Mouse (Mus musculus) embryonic facial prominence, embryonic 13.5 days (tissue): Measurements from ENCODE around the gene Exoc3l4. TPM values are rescaled to one million over a fixed set of nuclear protein-coding genes. Genes with fewer than 3 reads are reported as not detected.

ENCODE experiments used
- ATAC-seq: fragments of 200-750 bp; cut with Nextera tagmentation; 2 replicates; pipeline ENCODE4 v1.8.0; 2017; ENCODE audit warnings: low read depth; ENCODE audit not compliant: insufficient number of reproducible peaks, insufficient read depth, low FRiP score, low TSS enrichment
- H3K27ac ChIP-seq: fragments of 300-500 bp; sonication (generic); 2 replicates; pipeline ENCODE4 v1.5.1; 2015; ENCODE audit warnings: moderate library complexity, mild to moderate bottlenecking, inconsistent platforms
- H3K27me3 ChIP-seq: fragments of 300-500 bp; sonication (generic); 2 replicates; pipeline ENCODE4 v1.6.1; 2015; ENCODE audit warnings: mild to moderate bottlenecking, inconsistent platforms
- H3K36me3 ChIP-seq: fragments of 300-500 bp; sonication (generic); 2 replicates; pipeline ENCODE4 v1.6.1; 2015; ENCODE audit warnings: mild to moderate bottlenecking, inconsistent platforms
- H3K4me1 ChIP-seq: fragments of 300-500 bp; sonication (generic); 2 replicates; pipeline ENCODE4 v1.6.1; 2015; ENCODE audit warnings: inconsistent platforms
- H3K4me2 ChIP-seq: fragments of 300-500 bp; sonication (generic); 2 replicates; pipeline ENCODE4 v1.6.1; 2015; ENCODE audit warnings: moderate library complexity, mild to moderate bottlenecking, inconsistent platforms
- H3K4me3 ChIP-seq: fragments of 300-500 bp; sonication (generic); 2 replicates; pipeline ENCODE4 v1.5.1; 2015; ENCODE audit warnings: mild to moderate bottlenecking, inconsistent platforms
- H3K9ac ChIP-seq: fragments of 300-500 bp; sonication (generic); 2 replicates; pipeline ENCODE4 v1.6.1; 2015; ENCODE audit warnings: mild to moderate bottlenecking, inconsistent platforms
- H3K9me3 ChIP-seq: fragments of 300-500 bp; sonication (generic); 2 replicates; pipeline ENCODE4 v1.6.1; 2016; ENCODE audit warnings: inconsistent platforms
- WGBS: fragments of 180-500 bp; shearing (Covaris S2); methylation state at CpG from one replicate; pipeline ENCODE4 v1.1.7; 2015; ENCODE audit warnings: mixed read lengths; 5-methylcytosine and 5-hydroxymethylcytosine counted together
- polyA plus RNA-seq: library from polyadenylated mRNA; unstranded; fragments of >200 nt; fragmentation: Nextera tagmentation; extraction: Ambion mirVana; gene quantifications from 2 replicates; pipeline ENCODE4 v1.2.1, GENCODE M21; 2015

Exoc3l4 gene
- polyA plus RNA-seq, 1 experiment from 2014 or later, result 12.7 TPM

DNA sequence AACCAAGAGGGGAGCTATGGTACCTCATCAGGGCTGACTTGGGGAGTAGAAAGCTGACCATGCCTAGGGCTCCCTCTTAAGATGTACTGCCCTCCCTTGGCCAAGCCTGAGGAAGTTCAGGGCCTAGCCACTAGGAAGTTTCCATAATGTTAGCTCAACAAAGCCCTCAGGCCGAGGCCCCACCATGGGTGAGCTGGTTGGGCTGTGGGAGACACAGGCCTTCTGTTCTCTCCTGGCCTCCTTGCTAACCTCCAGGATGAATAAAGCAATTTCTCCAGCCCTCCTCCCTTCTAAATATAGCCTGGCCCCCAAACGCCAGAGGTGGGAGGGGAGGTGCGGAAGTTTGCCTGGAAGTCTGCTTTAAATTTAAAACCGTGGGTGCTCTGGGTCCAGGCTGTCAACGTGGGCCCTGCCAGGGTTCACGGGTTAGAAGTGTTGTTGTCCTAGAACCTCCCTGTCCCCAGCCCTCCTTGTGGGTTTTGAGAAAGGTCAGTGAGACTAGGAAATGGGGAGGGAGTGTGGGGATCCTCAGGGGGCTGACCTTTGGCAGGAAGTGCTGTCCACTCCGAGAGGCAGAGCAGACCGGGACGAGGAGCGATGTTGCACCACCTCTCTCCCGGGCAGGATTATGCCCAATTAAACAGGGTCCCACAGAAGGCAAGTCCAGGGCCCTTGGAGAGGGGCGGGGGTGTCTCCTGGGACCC, 4.1 kb upstream of the Exoc3l4 start:
- Histone ChIP-seq H3K4me2 (peak overlapping the region; percentile 59), H3K27me3 (peaks cover 29% of the 10 kb centered on the region)
- 13% methylated on average over 12 of the region's 12 CpGs for WGBS

DNA sequence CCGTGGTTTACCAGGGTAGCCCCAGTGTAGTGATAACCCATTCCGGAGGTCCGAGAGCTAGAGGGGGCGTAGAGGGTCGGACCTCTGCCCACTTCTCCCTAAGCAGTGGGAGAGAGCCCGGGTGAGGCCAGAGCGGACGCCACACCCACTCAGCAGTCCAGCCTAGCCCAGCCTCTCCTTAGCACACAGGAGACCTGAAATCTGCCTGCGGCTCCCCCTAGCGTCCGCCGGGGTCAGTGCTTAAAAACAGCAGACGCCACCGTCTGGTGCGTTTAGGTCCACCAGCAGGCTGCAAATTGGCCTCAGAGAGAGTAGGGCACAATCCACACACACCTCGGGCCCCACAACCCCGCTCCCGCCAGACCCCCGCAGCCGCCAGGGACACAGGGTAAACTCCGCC, 3.5 kb upstream of the Exoc3l4 start:
- H3K9ac ChIP-seq, result peak overlapping the region; percentile 59
- H3K36me3 ChIP-seq, result no peaks in the 10 kb centered on the region
- ATAC-seq, result peak; percentile 66
- no peaks in the 10 kb centered on the region for H3K9me3 ChIP-seq
- peaks cover 23% of the 10 kb centered on the region for H3K27me3 ChIP-seq
- 2% methylated on average over 21 of the region's 21 CpGs for WGBS
- H3K4me2 ChIP-seq, result peak overlapping the region; percentile 59
- H3K27ac ChIP-seq, result peak overlapping the region; percentile 63
- peaks cover 51% of the 10 kb centered on the region for H3K4me1 ChIP-seq
- peak overlapping the region; percentile 41 for H3K4me3 ChIP-seq

More for the DNA sequence above, 4.1 kb upstream of the Exoc3l4 start:
- peaks cover 46% of the 10 kb centered on the region for H3K4me1 ChIP-seq
- peak overlapping the region; percentile 59 for H3K9ac ChIP-seq
- peak; percentile 22; the same call in 1 of the 2 replicates for ATAC-seq
- H3K4me3 ChIP-seq, result peak overlapping the region; percentile 41
- peak overlapping the region; percentile 63 for H3K27ac ChIP-seq
- H3K9me3 ChIP-seq, result no peaks in the 10 kb centered on the region
- H3K36me3 ChIP-seq, result no peaks in the 10 kb centered on the region

- Histone ChIP-seq H3K9ac (no peak overlapping the region), H3K4me1 (peaks cover 70% of the 10 kb centered on the region), H3K9me3 (no peaks in the 10 kb centered on the region), H3K4me3 (no peak overlapping the region), H3K27me3 (peaks cover 56% of the 10 kb centered on the region), H3K27ac (no peak overlapping the region), H3K36me3 (no peaks in the 10 kb centered on the region), H3K4me2 (no peak overlapping the region)
- whole genome bisulfite sequencing, result 77% methylated on average over 5 of the region's 5 CpGs
- no peak for ATAC-seq
Measured at GRCm38 (mm10) chr12:111419918-111420317, 3.1 kb downstream of the Exoc3l4 start.

DNA sequence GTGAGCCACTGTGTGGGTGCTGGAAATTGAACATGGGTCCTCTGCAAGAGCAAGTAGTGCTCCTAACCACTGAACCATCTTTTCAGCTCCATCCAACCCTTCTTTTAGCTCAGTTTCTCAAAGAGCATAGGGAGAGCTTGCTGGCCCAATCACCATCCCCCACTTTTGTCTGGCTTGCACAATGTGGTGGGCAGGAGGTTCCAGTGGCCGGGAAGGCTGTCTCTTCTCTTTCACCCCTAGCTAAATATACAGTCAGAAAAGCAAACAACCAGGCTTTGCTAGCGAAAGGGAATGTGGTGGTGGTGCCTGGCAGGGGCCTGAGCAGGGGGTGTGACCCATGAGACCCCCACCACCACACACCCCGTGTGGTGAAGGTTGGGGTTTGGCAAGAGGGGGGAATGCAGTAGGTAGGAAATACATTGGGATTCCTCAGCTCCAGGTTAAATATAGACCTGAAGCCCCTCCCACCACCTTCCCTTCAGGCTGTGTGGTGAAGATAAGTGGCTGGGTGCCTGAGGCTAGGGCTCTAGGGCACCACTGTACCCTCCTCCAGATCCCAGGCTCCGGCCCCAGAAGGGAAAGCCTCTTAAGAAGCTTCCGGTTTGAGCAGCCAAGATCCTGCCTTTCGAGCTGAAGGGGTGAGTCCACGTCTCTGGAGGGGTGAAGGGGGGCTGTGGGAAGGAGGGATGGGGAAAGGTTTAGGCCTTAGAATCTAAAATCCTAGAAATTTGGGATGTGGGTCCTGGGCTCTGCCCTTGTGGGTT, 4.3 kb downstream of the Exoc3l4 start:
- no peaks in the 10 kb centered on the region for H3K9me3 ChIP-seq
- H3K36me3 ChIP-seq, result no peaks in the 10 kb centered on the region
- peaks cover 66% of the 10 kb centered on the region for H3K27me3 ChIP-seq
- peak overlapping the region; percentile 7; the same call in 1 of the 2 replicates for H3K27ac ChIP-seq
- H3K4me1 ChIP-seq, result peaks cover 81% of the 10 kb centered on the region
- H3K4me3 ChIP-seq, result no peak overlapping the region
- ATAC-seq, result no peak
- 43% methylated on average over 7 of the region's 7 CpGs for WGBS
- H3K4me2 ChIP-seq, result no peak overlapping the region; the same call in 1 of the 2 replicates
- no peak overlapping the region for H3K9ac ChIP-seq

DNA sequence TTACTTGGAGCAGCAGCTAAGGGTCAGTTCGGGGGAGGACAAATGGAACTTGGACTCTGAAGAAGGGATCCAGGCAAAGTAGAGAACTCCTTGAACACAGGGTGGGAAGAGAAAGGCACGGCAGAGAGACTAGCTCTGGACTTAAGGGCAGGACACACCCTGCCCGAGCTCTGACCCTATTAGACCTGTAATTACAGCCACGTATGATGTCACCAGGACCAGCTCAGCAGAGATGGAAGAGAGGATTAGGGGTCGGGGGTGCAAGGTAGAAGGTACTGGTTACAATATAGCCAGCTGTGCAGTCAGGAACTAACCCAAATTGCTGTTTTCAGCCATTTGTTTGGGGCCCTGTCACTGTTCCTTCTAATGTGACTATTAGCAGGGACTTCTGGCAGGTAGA, 6.0 kb downstream of the Exoc3l4 start:
- Histone ChIP-seq H3K9me3 (no peaks in the 10 kb centered on the region), H3K27me3 (peaks cover 80% of the 10 kb centered on the region), H3K27ac (no peak overlapping the region), H3K9ac (peak overlapping the region; percentile 61; the same call in 1 of the 2 replicates), H3K4me2 (peak overlapping the region; percentile 64; the same call in 1 of the 2 replicates), H3K4me1 (peaks cover 76% of the 10 kb centered on the region), H3K36me3 (no peaks in the 10 kb centered on the region), H3K4me3 (no peak overlapping the region)
- no peak for ATAC-seq
- WGBS, result 39% methylated on average over 5 of the region's 5 CpGs

DNA sequence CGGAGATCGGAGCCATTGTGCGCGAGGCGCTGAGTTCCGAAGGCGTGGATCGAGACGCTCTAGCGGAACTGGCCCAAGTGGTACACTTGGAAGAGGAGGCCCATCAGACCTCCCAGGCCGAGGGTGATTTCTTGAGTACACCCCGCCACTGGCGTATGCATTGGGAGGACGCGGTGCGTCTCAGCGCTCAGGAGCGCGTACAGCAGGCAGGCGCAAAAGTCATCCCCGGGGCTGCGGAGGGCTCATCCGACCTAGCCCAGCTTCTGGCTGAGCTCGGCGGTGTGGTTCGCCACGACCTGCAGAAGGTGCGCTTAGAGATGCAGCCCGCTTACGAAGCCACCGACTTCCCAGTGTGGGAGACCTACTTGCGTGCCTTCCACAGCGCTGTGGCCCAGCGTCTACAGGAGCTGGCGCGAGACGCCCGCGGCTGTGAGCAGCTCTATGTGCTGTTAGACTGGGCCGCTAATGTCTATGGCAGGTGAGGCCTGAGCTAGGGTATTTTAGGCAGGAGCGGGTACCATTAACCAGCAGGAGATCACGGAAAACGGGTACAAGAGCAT, 6.8 kb downstream of the Exoc3l4 start:
- Histone ChIP-seq H3K27me3 (peaks cover 88% of the 10 kb centered on the region), H3K9me3 (no peaks in the 10 kb centered on the region), H3K4me2 (peak overlapping the region; percentile 64), H3K4me3 (peak overlapping the region; percentile 38), H3K9ac (peak overlapping the region; percentile 61), H3K4me1 (peaks cover 76% of the 10 kb centered on the region), H3K36me3 (no peaks in the 10 kb centered on the region), H3K27ac (no peak overlapping the region)
- ATAC-seq, result no peak
- 4% methylated on average over 43 of the region's 43 CpGs for WGBS

- ATAC-seq, result no peak
- peaks cover 76% of the 10 kb centered on the region for H3K4me1 ChIP-seq
- peaks cover 89% of the 10 kb centered on the region for H3K27me3 ChIP-seq
- WGBS, result 20% methylated on average over 9 of the region's 9 CpGs
- no peak overlapping the region for H3K9ac ChIP-seq
- H3K4me2 ChIP-seq, result no peak overlapping the region
- H3K4me3 ChIP-seq, result no peak overlapping the region
- H3K36me3 ChIP-seq, result no peaks in the 10 kb centered on the region
- no peaks in the 10 kb centered on the region for H3K9me3 ChIP-seq
- H3K27ac ChIP-seq, result no peak overlapping the region
Measured at GRCm38 (mm10) chr12:111424547-111424946, 7.7 kb downstream of the Exoc3l4 start.

- Histone ChIP-seq H3K9ac (no peak overlapping the region), H3K4me3 (no peak overlapping the region), H3K27me3 (peaks cover 92% of the 10 kb centered on the region), H3K27ac (no peak overlapping the region), H3K4me2 (peak overlapping the region; percentile 16; the same call in 1 of the 2 replicates), H3K4me1 (peaks cover 78% of the 10 kb centered on the region), H3K36me3 (no peaks in the 10 kb centered on the region), H3K9me3 (no peaks in the 10 kb centered on the region)
- 4% methylated on average over 15 of the region's 15 CpGs for WGBS
- ATAC-seq, result no peak
Measured at GRCm38 (mm10) chr12:111425258-111425657, 8.4 kb downstream of the Exoc3l4 start.

- 16% methylated on average over 29 of the region's 29 CpGs for WGBS
- Histone ChIP-seq H3K9ac (no peak overlapping the region), H3K27ac (no peak overlapping the region), H3K4me3 (no peak overlapping the region), H3K9me3 (no peaks in the 10 kb centered on the region), H3K27me3 (peaks cover 94% of the 10 kb centered on the region), H3K4me2 (peak overlapping the region; percentile 16), H3K36me3 (no peaks in the 10 kb centered on the region), H3K4me1 (peaks cover 78% of the 10 kb centered on the region)
- ATAC-seq, result no peak; the same call in 1 of the 2 replicates
Measured at GRCm38 (mm10) chr12:111425789-111426460, 9.1 kb downstream of the Exoc3l4 start.

- H3K27ac ChIP-seq, result no peak overlapping the region
- no peak overlapping the region for H3K9ac ChIP-seq
- no peak overlapping the region for H3K4me2 ChIP-seq
- no peaks in the 10 kb centered on the region for H3K36me3 ChIP-seq
- 41% methylated on average over 12 of the region's 12 CpGs for WGBS
- H3K4me3 ChIP-seq, result no peak overlapping the region
- H3K9me3 ChIP-seq, result no peaks in the 10 kb centered on the region
- peaks cover 73% of the 10 kb centered on the region for H3K4me1 ChIP-seq
- peaks cover 94% of the 10 kb centered on the region for H3K27me3 ChIP-seq
- ATAC-seq, result no peak
Measured at GRCm38 (mm10) chr12:111427438-111428113, 10.8 kb downstream of the Exoc3l4 start.

DNA sequence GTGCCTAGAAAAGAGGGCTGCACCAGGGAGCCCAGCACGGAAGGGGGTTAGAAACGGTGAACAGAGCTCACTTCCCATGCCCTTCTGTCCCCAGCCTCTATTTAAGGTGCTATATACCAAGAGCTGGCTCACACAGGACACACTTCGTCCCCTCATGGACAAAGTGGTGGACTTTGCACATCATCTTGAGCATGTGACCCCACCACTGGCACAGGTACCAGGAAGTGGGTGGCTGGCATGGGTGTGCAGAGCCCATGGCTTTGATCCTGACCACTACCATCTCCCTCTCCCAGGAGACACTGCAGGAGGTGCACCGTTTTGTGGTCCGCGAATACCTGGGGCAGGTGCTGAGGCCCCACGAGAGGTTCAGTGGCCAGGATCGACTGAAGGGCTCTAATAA, 11.5 kb downstream of the Exoc3l4 start:
- no peaks in the 10 kb centered on the region for H3K36me3 ChIP-seq
- peaks cover 86% of the 10 kb centered on the region for H3K27me3 ChIP-seq
- peaks cover 72% of the 10 kb centered on the region for H3K4me1 ChIP-seq
- no peaks in the 10 kb centered on the region for H3K9me3 ChIP-seq
- WGBS, result 11% methylated on average over 8 of the region's 8 CpGs
- ATAC-seq, result no peak
- H3K9ac ChIP-seq, result peak overlapping the region; percentile 64
- peak overlapping the region; percentile 70 for H3K4me2 ChIP-seq
- H3K4me3 ChIP-seq, result peak overlapping the region; percentile 43; the same call in 1 of the 2 replicates
- 0 out of 2 replicates have a peak overlapping the region, but pooled peaks have one; percentile 16 for H3K27ac ChIP-seq
